Mouse (Mus musculus): ENCODE data around the gene Filip1.

- TF ChIP-seq POLR2A (IDR thresholded peaks at IDR 0.05; ENCODE audit: low read depth, low read length) (no peak), CTCF (IDR thresholded peaks at IDR 0.05; ENCODE audit: extremely low read depth, insufficient read depth, insufficient read length, insufficient replicate concordance) (no peak)
Observed at GRCm38 (mm10) chr9:79989061-79989460, 23.6 kb downstream of the Filip1 start.

All from spleen, adult 2 months (tissue).